ENCODE assay signal across 9 mouse cellular contexts in the genomic region with DNA sequence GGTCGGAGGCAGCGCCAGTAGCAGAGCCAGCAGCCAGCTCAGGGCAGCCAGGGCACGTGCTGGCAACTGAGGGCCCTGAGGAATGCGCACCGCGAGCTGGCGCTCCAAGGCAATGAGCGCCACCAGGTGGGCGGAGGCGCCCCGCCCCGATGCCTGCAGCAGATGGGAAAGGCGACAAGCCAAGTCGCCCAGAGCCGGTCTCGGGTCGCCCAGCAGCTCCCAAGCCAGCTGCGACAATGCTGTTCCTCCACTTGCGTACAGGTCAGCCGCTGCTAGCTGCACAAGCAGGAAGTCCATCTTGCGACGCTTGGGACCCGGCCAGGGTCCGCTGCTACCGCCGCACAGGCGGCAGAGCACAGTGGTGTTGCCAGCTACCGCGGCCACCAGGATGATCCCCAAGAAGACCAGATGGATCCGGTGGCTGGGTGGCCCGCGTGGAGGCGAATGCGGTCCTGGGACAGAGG. TPM values are rescaled to one million over a fixed set of nuclear protein-coding genes. Genes with fewer than 3 reads are reported as not detected.
A peak's percentile ranks its signal among the peaks of the same experiment; 100 is the strongest.
DNase-seq lines count a peak whose midpoint lies in the region; ATAC-seq and TF ChIP-seq lines count a peak whose summit lies in the region.
"Had no signal": no experiment of that assay in that cellular context is flagged by ENCODE, and none has a peak within 500 bp of the region (broad histone marks: within the 10 kb centered on the region; RNA-seq: fewer than 3 reads in every experiment).

No protein-coding gene starts in this region.

- no peaks in the 10 kb centered on the region for H3K9me3 ChIP-seq in hindbrain, embryonic 10.5 days
- H3K9me3 ChIP-seq in lung, embryonic 16.5 days (ENCODE audit: control insufficient read depth, low read length), result no peaks in the 10 kb centered on the region

- peaks cover 62% of the 10 kb centered on the region for H3K27me3 ChIP-seq in hindbrain, embryonic 10.5 days (ENCODE audit: insufficient read depth, poor library complexity, severe bottlenecking)
- H3K27me3 ChIP-seq in lung, embryonic 16.5 days (ENCODE audit: control insufficient read depth, insufficient read depth, low read depth, low read length), result peaks cover 33% of the 10 kb centered on the region
- peaks cover 3% of the 10 kb centered on the region; the same call in 1 of the 2 replicates for H3K27me3 ChIP-seq in thymus, adult 2 months (ENCODE audit: control insufficient read depth, insufficient read depth, low read length)

- peak; percentile 87 for DNase-seq in Muller cell, postnatal 12 days (ENCODE audit: inconsistent ontology term)
- peak; percentile 91 for DNase-seq in cerebellum, adult 9-11 months
- DNase-seq in frontal cortex, adult 2 months (ENCODE audit: extremely low spot score in 1 of 2, low spot score in 1 of 2), result peak; percentile 41 to 82
- DNase-seq in hindbrain, embryonic 10.5 days (ENCODE audit: low spot score), result peak; percentile 84
- DNase-seq in layer of hippocampus, postnatal 10 days (ENCODE audit: low spot score in 2 of 2), result peak; percentile 68 to 77
- DNase-seq in thymus, adult 2 months, result peak; percentile 58

- ATAC-seq in lung, embryonic 16.5 days (ENCODE audit: low read depth), result peak; percentile 92

- peak overlapping the region; percentile 76 for H3K27ac ChIP-seq in hindbrain, embryonic 10.5 days
- H3K27ac ChIP-seq in lung, embryonic 16.5 days (ENCODE audit: low read length), result no peak overlapping the region
- H3K27ac ChIP-seq in olfactory bulb, adult 2 months (ENCODE audit: insufficient read depth, low read depth, low read length), result no peak overlapping the region
- H3K27ac ChIP-seq in thymus, adult 2 months (ENCODE audit: control insufficient read depth, insufficient read depth, low read length), result no peak overlapping the region

- TF ChIP-seq CTCF in olfactory bulb, adult 2 months (IDR thresholded peaks at IDR 0.05; ENCODE audit: insufficient read depth, low read depth, low read length), result no peak
- no peak for TF ChIP-seq CTCF in thymus, adult 2 months (IDR thresholded peaks at IDR 0.05; ENCODE audit: borderline replicate concordance, control insufficient read depth, extremely low read depth, insufficient read depth, low read length, poor library complexity)

- under 1% methylated on average over 34 of the region's 34 CpGs for WGBS in hindbrain, embryonic 10.5 days
- WGBS in lung, embryonic 16.5 days, result under 1% methylated on average over 34 of the region's 34 CpGs
- WGBS in olfactory bulb, adult 2 months, result under 1% methylated on average over 34 of the region's 34 CpGs
- under 1% methylated on average over 34 of the region's 34 CpGs for WGBS in thymus, adult 2 months

- peak overlapping the region; percentile 95 for H3K4me2 ChIP-seq in lung, embryonic 16.5 days (ENCODE audit: low read depth, low read length)

- peak overlapping the region; percentile 63 for H3K4me3 ChIP-seq in hindbrain, embryonic 10.5 days
- H3K4me3 ChIP-seq in lung, embryonic 16.5 days (ENCODE audit: low read length), result peak overlapping the region; percentile 57
- peak overlapping the region; percentile 52 for H3K4me3 ChIP-seq in olfactory bulb, adult 2 months (ENCODE audit: insufficient read depth, low read depth, low read length)
- H3K4me3 ChIP-seq in thymus, adult 2 months (ENCODE audit: control insufficient read depth, insufficient read depth, low read length), result peak overlapping the region; percentile 4

- peaks cover 18% of the 10 kb centered on the region for H3K4me1 ChIP-seq in hindbrain, embryonic 10.5 days (replicated peaks)
- peaks cover 16% of the 10 kb centered on the region for H3K4me1 ChIP-seq in lung, embryonic 16.5 days (replicated peaks; ENCODE audit: control insufficient read depth, insufficient read depth, low read length)
- H3K4me1 ChIP-seq in olfactory bulb, adult 2 months (ENCODE audit: control insufficient read depth, insufficient read depth, low read length), result peaks cover 16% of the 10 kb centered on the region
- H3K4me1 ChIP-seq in thymus, adult 2 months (replicated peaks; ENCODE audit: control insufficient read depth, insufficient read depth, low read length), result peaks cover 9% of the 10 kb centered on the region; the same call in 1 of the 2 replicates

- peak overlapping the region; percentile 53 for H3K9ac ChIP-seq in lung, embryonic 16.5 days (ENCODE audit: low read length)

- no peaks in the 10 kb centered on the region for H3K36me3 ChIP-seq in hindbrain, embryonic 10.5 days
- H3K36me3 ChIP-seq in lung, embryonic 16.5 days (ENCODE audit: control insufficient read depth, insufficient read depth, low read length), result no peaks in the 10 kb centered on the region
- H3K36me3 ChIP-seq in thymus, adult 2 months (ENCODE audit: control insufficient read depth, insufficient read depth, low read length), result no peaks in the 10 kb centered on the region

- TF ChIP-seq POLR2A in olfactory bulb, adult 2 months (IDR thresholded peaks at IDR 0.05; ENCODE audit: insufficient read depth, low read depth, low read length), result no peak
- TF ChIP-seq POLR2A in thymus, adult 2 months (IDR thresholded peaks at IDR 0.05; ENCODE audit: control insufficient read depth, extremely low read depth, insufficient read depth, low read length, poor library complexity), result no peak

RNA-seq across cellular contexts. Expression of a gene that starts 0.5 kb away (rescaled TPM):
- 3.6 TPM in 2 replicates for polyA plus RNA-seq in frontal cortex, adult 2 months (2012; rRNA removed)
- 0.39 and 0.50 TPM in 2 replicates for polyA plus RNA-seq in hindbrain, embryonic 10.5 days (2016; fragmentation: Nextera tagmentation; extraction: Ambion mirVana)
- 1 to 10 TPM; 4.5 to 4.7 TPM for total RNA-seq in layer of hippocampus, postnatal 10 days (2021)
- polyA plus RNA-seq in lung, embryonic 16.5 days (2015; fragmentation: Nextera tagmentation; extraction: Ambion mirVana), result 0.06 TPM in 1 of 2 replicates, not detected in the other
- polyA plus RNA-seq in olfactory bulb, adult 2 months (2012; ENCODE audit: insufficient read depth, insufficient read length, low replicate concordance, missing spikeins), result not detected in 2 replicates
- 0.18 and 0.36 TPM in 2 replicates for polyA plus RNA-seq in thymus, adult 2 months (2012; rRNA removed)
- polyA plus RNA-seq: gonadal fat pad, adult 2 months had no signal

RNA-seq across cellular contexts. Expression of a gene that starts 37.8 kb away (rescaled TPM):
- 13.6 and 16.6 TPM in 2 replicates for polyA plus RNA-seq in frontal cortex, adult 2 months (2012; rRNA removed)
- polyA plus RNA-seq in hindbrain, embryonic 10.5 days (2016; fragmentation: Nextera tagmentation; extraction: Ambion mirVana), result 20.8 and 25.8 TPM in 2 replicates
- 10 to 100 TPM; 19.7 to 20.4 TPM for total RNA-seq in layer of hippocampus, postnatal 10 days (2021)
- 17.8 and 18.8 TPM in 2 replicates for polyA plus RNA-seq in lung, embryonic 16.5 days (2015; fragmentation: Nextera tagmentation; extraction: Ambion mirVana)
- not detected in 2 replicates for polyA plus RNA-seq in olfactory bulb, adult 2 months (2012; ENCODE audit: insufficient read depth, insufficient read length, low replicate concordance, missing spikeins)
- 7.1 and 7.4 TPM in 2 replicates for polyA plus RNA-seq in thymus, adult 2 months (2012; rRNA removed)

RNA-seq across cellular contexts. Expression of a gene that starts 42.2 kb away (rescaled TPM):
- polyA plus RNA-seq in frontal cortex, adult 2 months (2012; rRNA removed), result 5.1 and 6.3 TPM in 2 replicates
- 4.2 and 4.9 TPM in 2 replicates for polyA plus RNA-seq in hindbrain, embryonic 10.5 days (2016; fragmentation: Nextera tagmentation; extraction: Ambion mirVana)
- 1 to 10 TPM; 4.8 to 5.1 TPM for total RNA-seq in layer of hippocampus, postnatal 10 days (2021)
- polyA plus RNA-seq in lung, embryonic 16.5 days (2015; fragmentation: Nextera tagmentation; extraction: Ambion mirVana), result 8.3 and 9.2 TPM in 2 replicates
- not detected in 2 replicates for polyA plus RNA-seq in olfactory bulb, adult 2 months (2012; ENCODE audit: insufficient read depth, insufficient read length, low replicate concordance, missing spikeins)
- 3.0 and 3.3 TPM in 2 replicates for polyA plus RNA-seq in thymus, adult 2 months (2012; rRNA removed)

RNA-seq across cellular contexts. Expression of a gene that starts 42.2 kb away (rescaled TPM):
- 12.5 and 14.2 TPM in 2 replicates for polyA plus RNA-seq in frontal cortex, adult 2 months (2012; rRNA removed)
- polyA plus RNA-seq in hindbrain, embryonic 10.5 days (2016; fragmentation: Nextera tagmentation; extraction: Ambion mirVana), result 10.7 and 12.4 TPM in 2 replicates
- 10 to 100 TPM; 19.9 to 23.5 TPM for total RNA-seq in layer of hippocampus, postnatal 10 days (2021)
- polyA plus RNA-seq in lung, embryonic 16.5 days (2015; fragmentation: Nextera tagmentation; extraction: Ambion mirVana), result 12.5 and 12.6 TPM in 2 replicates
- not detected in 2 replicates for polyA plus RNA-seq in olfactory bulb, adult 2 months (2012; ENCODE audit: insufficient read depth, insufficient read length, low replicate concordance, missing spikeins)
- 8.1 and 8.5 TPM in 2 replicates for polyA plus RNA-seq in thymus, adult 2 months (2012; rRNA removed)

Comparison
In these comparisons a context has a peak if more than half of its experiments do, and no peak if none do; other contexts are left out.
1. H3K4me3 ChIP-seq: peak in every context shown above with its lines; median percentile 63 in hindbrain, embryonic 10.5 days; 57 in lung, embryonic 16.5 days; 52 in olfactory bulb, adult 2 months; 4 in thymus, adult 2 months.